Mouse (Mus musculus) common myeloid progenitor, adult 5-6 weeks (primary cell): ENCODE results near the gene Fbxl16. TPM values are rescaled to one million over a fixed set of nuclear protein-coding genes. Genes with fewer than 3 reads are reported as not detected.
"Not testable (repeated sequence)": the region's sequence is repeated elsewhere in the genome, so short reads cannot be mapped to it uniquely, and the experiment has no call there.

Source experiments
- ATAC-seq: replicated peaks from 2 replicates; pipeline ENCODE4 v1.8.0; 2016; ENCODE audit warnings: low read depth, mild to moderate bottlenecking, moderate TSS enrichment, inconsistent platforms; ENCODE audit not compliant: poor library complexity, severe bottlenecking
- total RNA-seq: library from RNA; stranded (forward); fragments of 200-1000, 187-1606 nt; gene quantifications from 2 replicates; pipeline ENCODE4 v1.2.3, GENCODE M21; 2017

The Fbxl16 gene
- total RNA-seq, 1 experiment from 2014 or later, result 0.18 TPM

GRCm38 (mm10) chr17:25794197-25794596 lies 14.7 kb upstream of the Fbxl16 start:
- no peak for ATAC-seq

- no peak for ATAC-seq
These were observed 13.9 kb upstream of the Fbxl16 start for GRCm38 (mm10) chr17:25794998-25795397.

- ATAC-seq, result no peak
These were observed 13.2 kb upstream of the Fbxl16 start, which contains the start of gene AC134908.4 for GRCm38 (mm10) chr17:25795609-25796092. Gene AC134908.4, minus strand, starts transcription at chr17:25795659.

- no peak for ATAC-seq
These were observed 12.6 kb upstream of the Fbxl16 start for GRCm38 (mm10) chr17:25796211-25796771.

GRCm38 (mm10) chr17:25796951-25797369 lies 11.9 kb upstream of the Fbxl16 start, which contains the start of gene Metrn:
Gene Metrn, minus strand, starts transcription at chr17:25797136.
- peak; percentile 62 for ATAC-seq

GRCm38 (mm10) chr17:25801029-25801428 lies 7.9 kb upstream of the Fbxl16 start:
- peak; percentile 80 for ATAC-seq

GRCm38 (mm10) chr17:25802825-25803517 lies 5.9 kb upstream of the Fbxl16 start:
- no peak; the same call in 1 of the 2 replicates for ATAC-seq

GRCm38 (mm10) chr17:25806507-25806906 lies 2.4 kb upstream of the Fbxl16 start:
- no peak for ATAC-seq

- ATAC-seq, result not testable (repeated sequence)
These were observed 1.4 kb upstream of the Fbxl16 start for GRCm38 (mm10) chr17:25807452-25807851.

GRCm38 (mm10) chr17:25808028-25808427 lies 857 bp upstream of the Fbxl16 start:
- no peak for ATAC-seq

- ATAC-seq, result peak; percentile 28; the same call in 1 of the 2 replicates
These were observed 888 bp downstream of the Fbxl16 start for GRCm38 (mm10) chr17:25809606-25810340.

- ATAC-seq, result no peak
These were observed 2.0 kb downstream of the Fbxl16 start for GRCm38 (mm10) chr17:25810890-25811289.

GRCm38 (mm10) chr17:25813471-25813870 lies 4.6 kb downstream of the Fbxl16 start:
- ATAC-seq, result peak; percentile 90

GRCm38 (mm10) chr17:25817662-25818061 lies 8.8 kb downstream of the Fbxl16 start:
- no peak for ATAC-seq

GRCm38 (mm10) chr17:25818851-25819780 lies 10.2 kb downstream of the Fbxl16 start:
- ATAC-seq, result peak; percentile 33; the same call in 1 of the 2 replicates

GRCm38 (mm10) chr17:25823452-25823851 lies 14.6 kb downstream of the Fbxl16 start, which contains the start of gene Wdr24:
Gene Wdr24, plus strand, starts transcription at chr17:25823627.
- peak; percentile 85 for ATAC-seq

- no peak for ATAC-seq
These were observed 15.7 kb downstream of the Fbxl16 start for GRCm38 (mm10) chr17:25824362-25825142.

- ATAC-seq, result no peak
These were observed 16.4 kb downstream of the Fbxl16 start for GRCm38 (mm10) chr17:25825311-25825710.
